Mouse (Mus musculus): ENCODE measurements around the gene Gm49321. TPM values are rescaled to one million over a fixed set of nuclear protein-coding genes. Genes with fewer than 3 reads are reported as not detected.
A peak's percentile ranks its signal among the peaks of the same experiment; 100 is the strongest.

Gm49321 gene
- polyA plus RNA-seq, 1 experiment from 2014 or later, result 19.5 TPM

GRCm38 (mm10) chr12:73954785-73955184 lies 17.3 kb downstream of the Gm49321 start:
- Histone ChIP-seq H3K27me3 (ENCODE audit: control insufficient read depth, insufficient read depth, low read length) (no peaks in the 10 kb centered on the region), H3K9me3 (ENCODE audit: control insufficient read depth, low read length) (no peaks in the 10 kb centered on the region), H3K4me3 (ENCODE audit: low read depth, low read length) (no peak overlapping the region), H3K4me2 (ENCODE audit: low read depth, low read length, severe bottlenecking) (no peak overlapping the region), H3K27ac (ENCODE audit: low read depth, low read length) (no peak overlapping the region), H3K36me3 (ENCODE audit: control insufficient read depth, insufficient read depth, low read length) (no peaks in the 10 kb centered on the region), H3K9ac (ENCODE audit: low read length) (no peak overlapping the region), H3K4me1 (replicated peaks; ENCODE audit: control insufficient read depth, insufficient read depth, low read length) (peaks cover under 1% of the 10 kb centered on the region; the same call in 1 of the 2 replicates)
- 87% methylated on average over 5 of the region's 5 CpGs for WGBS
- DNase-seq (ENCODE audit: low spot score), result no peak
- ATAC-seq (replicated peaks; ENCODE audit: low FRiP score), result no peak

- DNase-seq (ENCODE audit: low spot score), result no peak
- ATAC-seq (replicated peaks; ENCODE audit: low FRiP score), result no peak
- no peak overlapping the region for H3K9ac ChIP-seq (ENCODE audit: low read length)
- WGBS, result 92% methylated on average over 3 of the region's 3 CpGs
- H3K27me3 ChIP-seq (ENCODE audit: control insufficient read depth, insufficient read depth, low read length), result no peaks in the 10 kb centered on the region
- H3K36me3 ChIP-seq (ENCODE audit: control insufficient read depth, insufficient read depth, low read length), result no peaks in the 10 kb centered on the region
- H3K4me2 ChIP-seq (ENCODE audit: low read depth, low read length, severe bottlenecking), result no peak overlapping the region
- no peak overlapping the region for H3K27ac ChIP-seq (ENCODE audit: low read depth, low read length)
- H3K4me1 ChIP-seq (replicated peaks; ENCODE audit: control insufficient read depth, insufficient read depth, low read length), result no peaks in the 10 kb centered on the region; the same call in 1 of the 2 replicates
- no peaks in the 10 kb centered on the region for H3K9me3 ChIP-seq (ENCODE audit: control insufficient read depth, low read length)
- no peak overlapping the region for H3K4me3 ChIP-seq (ENCODE audit: low read depth, low read length)
Measured at GRCm38 (mm10) chr12:73957676-73958075, 20.2 kb downstream of the Gm49321 start.

- no peak for ATAC-seq (replicated peaks; ENCODE audit: low FRiP score)
Measured at GRCm38 (mm10) chr12:73958830-73959229, 21.4 kb downstream of the Gm49321 start.

GRCm38 (mm10) chr12:73964291-73965281 lies 27.1 kb downstream of the Gm49321 start, which contains the start of gene Snapc1:
TSS of gene Snapc1 (plus strand) at chr12:73964481.
- no peak within 1 kb of the TSS for H3K27ac ChIP-seq (ENCODE audit: low read depth, low read length)
- peak; percentile 100 for ATAC-seq (replicated peaks; ENCODE audit: low FRiP score)

More at GRCm38 (mm10) chr12:73958830-73959229, 21.4 kb downstream of the Gm49321 start:
- DNase-seq (ENCODE audit: low spot score), result no peak
- H3K9ac ChIP-seq (ENCODE audit: low read length), result no peak overlapping the region
- no peaks in the 10 kb centered on the region for H3K36me3 ChIP-seq (ENCODE audit: control insufficient read depth, insufficient read depth, low read length)
- H3K4me2 ChIP-seq (ENCODE audit: low read depth, low read length, severe bottlenecking), result no peak overlapping the region
- H3K27ac ChIP-seq (ENCODE audit: low read depth, low read length), result no peak overlapping the region
- no peaks in the 10 kb centered on the region for H3K27me3 ChIP-seq (ENCODE audit: control insufficient read depth, insufficient read depth, low read length)
- H3K4me1 ChIP-seq (replicated peaks; ENCODE audit: control insufficient read depth, insufficient read depth, low read length), result no peaks in the 10 kb centered on the region
- WGBS, result 87% methylated on average over 2 of the region's 2 CpGs
- no peak overlapping the region for H3K4me3 ChIP-seq (ENCODE audit: low read depth, low read length)
- H3K9me3 ChIP-seq (ENCODE audit: control insufficient read depth, low read length), result no peaks in the 10 kb centered on the region

GRCm38 (mm10) chr12:73969142-73969541 lies 31.7 kb downstream of the Gm49321 start:
- Histone ChIP-seq H3K9me3 (ENCODE audit: control insufficient read depth, low read length) (peaks cover 2% of the 10 kb centered on the region; the same call in 1 of the 2 replicates), H3K36me3 (ENCODE audit: control insufficient read depth, insufficient read depth, low read length) (peaks cover 24% of the 10 kb centered on the region), H3K27ac (ENCODE audit: low read depth, low read length) (no peak overlapping the region), H3K27me3 (ENCODE audit: control insufficient read depth, insufficient read depth, low read length) (no peaks in the 10 kb centered on the region), H3K9ac (ENCODE audit: low read length) (no peak overlapping the region), H3K4me2 (ENCODE audit: low read depth, low read length, severe bottlenecking) (no peak overlapping the region), H3K4me1 (replicated peaks; ENCODE audit: control insufficient read depth, insufficient read depth, low read length) (no peaks in the 10 kb centered on the region; the same call in 1 of the 2 replicates), H3K4me3 (ENCODE audit: low read depth, low read length) (no peak overlapping the region)
- no peak for DNase-seq (ENCODE audit: low spot score)
- 94% methylated on average over 8 of the region's 8 CpGs for WGBS
- no peak for ATAC-seq (replicated peaks; ENCODE audit: low FRiP score)

More at GRCm38 (mm10) chr12:73964291-73965281, 27.1 kb downstream of the Gm49321 start, which contains the start of gene Snapc1:
- Histone ChIP-seq H3K4me1 (replicated peaks; ENCODE audit: control insufficient read depth, insufficient read depth, low read length) (no peaks in the 10 kb centered on the region; the same call in 1 of the 2 replicates), H3K9ac (ENCODE audit: low read length) (peak within 1 kb of the TSS; percentile 80), H3K9me3 (ENCODE audit: control insufficient read depth, low read length) (no peaks in the 10 kb centered on the region), H3K36me3 (ENCODE audit: control insufficient read depth, insufficient read depth, low read length) (peaks cover 6% of the 10 kb centered on the region; the same call in 1 of the 2 replicates), H3K4me3 (ENCODE audit: low read depth, low read length) (peak within 1 kb of the TSS; percentile 81), H3K27me3 (ENCODE audit: control insufficient read depth, insufficient read depth, low read length) (no peaks in the 10 kb centered on the region), H3K4me2 (ENCODE audit: low read depth, low read length, severe bottlenecking) (peak within 1 kb of the TSS; percentile 68)
- 2% methylated on average over 60 of the region's 60 CpGs for WGBS
- peak; percentile 98 for DNase-seq (ENCODE audit: low spot score)

- ATAC-seq (replicated peaks; ENCODE audit: low FRiP score) (no peak), DNase-seq (ENCODE audit: low spot score) (no peak)
- no peak overlapping the region for H3K4me3 ChIP-seq (ENCODE audit: low read depth, low read length)
- H3K4me1 ChIP-seq (replicated peaks; ENCODE audit: control insufficient read depth, insufficient read depth, low read length), result no peaks in the 10 kb centered on the region
- H3K4me2 ChIP-seq (ENCODE audit: low read depth, low read length, severe bottlenecking), result no peak overlapping the region
- no peaks in the 10 kb centered on the region for H3K27me3 ChIP-seq (ENCODE audit: control insufficient read depth, insufficient read depth, low read length)
- H3K9me3 ChIP-seq (ENCODE audit: control insufficient read depth, low read length), result peaks cover 2% of the 10 kb centered on the region; the same call in 1 of the 2 replicates
- WGBS, result 92% methylated on average over 6 of the region's 6 CpGs
- no peak overlapping the region for H3K27ac ChIP-seq (ENCODE audit: low read depth, low read length)
- no peak overlapping the region for H3K9ac ChIP-seq (ENCODE audit: low read length)
- peaks cover 18% of the 10 kb centered on the region for H3K36me3 ChIP-seq (ENCODE audit: control insufficient read depth, insufficient read depth, low read length)
Measured at GRCm38 (mm10) chr12:73974584-73974983, 37.1 kb downstream of the Gm49321 start.

- H3K4me1 ChIP-seq (replicated peaks; ENCODE audit: control insufficient read depth, insufficient read depth, low read length), result no peaks in the 10 kb centered on the region
- no peak overlapping the region for H3K27ac ChIP-seq (ENCODE audit: low read depth, low read length)
- no peak for DNase-seq (ENCODE audit: low spot score)
- no peaks in the 10 kb centered on the region for H3K9me3 ChIP-seq (ENCODE audit: control insufficient read depth, low read length)
- ATAC-seq (replicated peaks; ENCODE audit: low FRiP score), result no peak
- no peak overlapping the region for H3K9ac ChIP-seq (ENCODE audit: low read length)
- no peak overlapping the region for H3K4me3 ChIP-seq (ENCODE audit: low read depth, low read length)
- no peak overlapping the region for H3K4me2 ChIP-seq (ENCODE audit: low read depth, low read length, severe bottlenecking)
- 94% methylated on average over 3 of the region's 3 CpGs for WGBS
- no peaks in the 10 kb centered on the region for H3K27me3 ChIP-seq (ENCODE audit: control insufficient read depth, insufficient read depth, low read length)
- H3K36me3 ChIP-seq (ENCODE audit: control insufficient read depth, insufficient read depth, low read length), result no peaks in the 10 kb centered on the region; the same call in 1 of the 2 replicates
Measured at GRCm38 (mm10) chr12:73978144-73978543, 40.7 kb downstream of the Gm49321 start.

GRCm38 (mm10) chr12:73979667-73980066 lies 42.2 kb downstream of the Gm49321 start:
- Histone ChIP-seq H3K9ac (ENCODE audit: low read length) (no peak overlapping the region), H3K4me3 (ENCODE audit: low read depth, low read length) (no peak overlapping the region), H3K27ac (ENCODE audit: low read depth, low read length) (no peak overlapping the region), H3K4me2 (ENCODE audit: low read depth, low read length, severe bottlenecking) (no peak overlapping the region), H3K27me3 (ENCODE audit: control insufficient read depth, insufficient read depth, low read length) (no peaks in the 10 kb centered on the region), H3K9me3 (ENCODE audit: control insufficient read depth, low read length) (no peaks in the 10 kb centered on the region), H3K36me3 (ENCODE audit: control insufficient read depth, insufficient read depth, low read length) (no peaks in the 10 kb centered on the region; the same call in 1 of the 2 replicates), H3K4me1 (replicated peaks; ENCODE audit: control insufficient read depth, insufficient read depth, low read length) (no peaks in the 10 kb centered on the region)
- 93% methylated on average over 5 of the region's 5 CpGs for WGBS
- DNase-seq (ENCODE audit: low spot score), result no peak
- ATAC-seq (replicated peaks; ENCODE audit: low FRiP score), result no peak
